ENCODE assay signal across 13 mouse cellular contexts in the genomic region with DNA sequence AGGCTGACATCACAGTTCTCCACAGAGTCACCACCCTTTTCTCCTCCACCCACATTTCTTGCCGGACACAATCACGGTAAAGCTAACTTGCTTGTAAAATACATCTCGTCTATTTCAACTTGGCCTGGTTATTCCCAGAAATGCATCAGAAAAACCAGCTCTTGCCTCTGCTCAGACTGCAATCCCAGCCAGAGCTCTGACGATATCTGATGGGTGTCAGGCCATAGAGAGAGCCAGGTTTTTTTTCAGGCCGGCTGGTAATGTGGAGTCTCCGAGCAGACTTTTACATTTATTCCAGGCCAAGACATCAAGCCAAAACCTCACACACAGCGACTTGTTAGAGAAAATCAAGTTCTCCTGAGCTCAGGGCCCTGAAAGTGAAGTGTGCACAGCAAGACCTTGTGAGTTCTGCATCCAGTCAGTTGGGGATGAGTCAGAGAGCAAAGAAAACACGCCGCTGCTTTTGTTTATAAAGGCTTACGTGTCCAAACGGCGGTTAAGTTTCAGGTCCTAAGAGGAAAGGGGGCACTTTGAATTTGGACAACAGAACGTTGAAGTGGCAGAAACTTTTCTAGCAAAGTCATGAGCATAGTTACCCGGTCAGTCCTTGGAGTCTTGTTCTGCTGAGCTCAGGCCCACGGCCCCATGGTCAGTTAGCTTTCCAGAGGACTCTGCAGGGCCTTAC. TPM values are rescaled to one million over a fixed set of nuclear protein-coding genes. Genes with fewer than 3 reads are reported as not detected.
A peak's percentile ranks its signal among the peaks of the same experiment; 100 is the strongest.
DNase-seq lines count a peak whose midpoint lies in the region; ATAC-seq and TF ChIP-seq lines count a peak whose summit lies in the region.
"Had no signal": no experiment of that assay in that cellular context is flagged by ENCODE, and none has a peak within 500 bp of the region (broad histone marks: within the 10 kb centered on the region; RNA-seq: fewer than 3 reads in every experiment).

No protein-coding gene starts in this region.

- POLR2A ChIA-PET in Patski (lab: Charles Lee) = no interaction called here

- no peaks in the 10 kb centered on the region for H3K4me1 ChIP-seq in kidney, postnatal 0 days (replicated peaks; ENCODE audit: insufficient read depth, low read length)
- H3K4me1 ChIP-seq: embryonic facial prominence, embryonic 13.5 days; limb, embryonic 10.5 days had no signal

- CTCF ChIA-PET in Patski (lab: Charles Lee) = interaction anchor here (1.2 kb wide), 1 partner anchor 12 kb away, joined by 4 read pairs; no protein-coding TSS in a partner anchor

- no peaks in the 10 kb centered on the region for H3K36me3 ChIP-seq in kidney, postnatal 0 days (ENCODE audit: insufficient read depth, low read length)
- H3K36me3 ChIP-seq: limb, embryonic 10.5 days had no signal

- H3K9me3 ChIP-seq in kidney, postnatal 0 days (replicated peaks; ENCODE audit: low read length) = no peaks in the 10 kb centered on the region
- H3K9me3 ChIP-seq: embryonic facial prominence, embryonic 13.5 days; limb, embryonic 10.5 days had no signal

- 52% methylated on average over 15 of the region's 15 CpGs for WGBS in kidney, postnatal 0 days

- DNase-seq in kidney, postnatal 0 days (ENCODE audit: low spot score) = peak; percentile 52
- DNase-seq in kidney, adult 11 months = no peak
- peak; percentile 13 for DNase-seq in Patski (ENCODE audit: low read depth, low spot score)
- DNase-seq in fibroblast of lung, adult 2 months (ENCODE audit: low read depth) = peak; percentile 85
- peak; percentile 18 for DNase-seq in skeletal muscle tissue, adult 2 months (ENCODE audit: low read depth, low spot score)
- DNase-seq: cerebellum, adult 8-10 months; liver, postnatal 0 days; spleen, adult 18-20 months; thymus, postnatal 25 days had no signal

- no peak overlapping the region for H3K4me2 ChIP-seq in kidney, postnatal 0 days (ENCODE audit: low read length)
- H3K4me2 ChIP-seq: embryonic facial prominence, embryonic 13.5 days had no signal

- no peaks in the 10 kb centered on the region for H3K27me3 ChIP-seq in kidney, postnatal 0 days (ENCODE audit: insufficient read depth, low read length)
- H3K27me3 ChIP-seq in Patski = no peaks in the 10 kb centered on the region
- H3K27me3 ChIP-seq: embryonic facial prominence, embryonic 13.5 days had no signal

- no peak for ATAC-seq in kidney, postnatal 0 days (replicated peaks; ENCODE audit: low FRiP score, low read depth)
- ATAC-seq in Patski = no peak
- no peak for ATAC-seq in frontal cortex, adult (ENCODE audit: low TSS enrichment)
- ATAC-seq in granulocyte monocyte progenitor cell, adult 5-6 weeks (replicated peaks; ENCODE audit: poor library complexity, severe bottlenecking) = no peak
- ATAC-seq: liver, postnatal 0 days had no signal

- TF ChIP-seq CTCF in kidney, postnatal 0 days (IDR thresholded peaks at IDR 0.05; ENCODE audit: low read depth) = no peak
- no peak for TF ChIP-seq CTCF in Patski (IDR thresholded peaks at IDR 0.05)

- in situ Hi-C loops in Patski (cut with MboI; ENCODE audit: low pct_unique_long_range_greater_than_20kb) = no loop called here

- H3K4me3 ChIP-seq in kidney, postnatal 0 days (replicated peaks; ENCODE audit: low read depth, low read length) = no peak overlapping the region
- H3K4me3 ChIP-seq: embryonic facial prominence, embryonic 13.5 days; limb, embryonic 10.5 days had no signal

- H3K9ac ChIP-seq in kidney, postnatal 0 days (ENCODE audit: low read depth, low read length) = no peak overlapping the region
- H3K9ac ChIP-seq: embryonic facial prominence, embryonic 13.5 days; liver, postnatal 0 days had no signal

- no peak overlapping the region for H3K27ac ChIP-seq in kidney, postnatal 0 days
- H3K27ac ChIP-seq: embryonic facial prominence, embryonic 13.5 days; limb, embryonic 10.5 days had no signal

RNA-seq across cellular contexts. Expression of gene Clip4, which starts 27.4 kb away (rescaled TPM):
- polyA plus RNA-seq in kidney, postnatal 0 days (2015; fragmentation: Nextera tagmentation; extraction: Ambion mirVana) = 6.2 and 6.9 TPM in 2 replicates
- polyA plus RNA-seq in Patski (2021) = 43.4 TPM
- not detected in 2 replicates for total RNA-seq in granulocyte monocyte progenitor cell, adult 5-6 weeks (2014; fragmentation: Nextera tagmentation)
- total RNA-seq in granulocyte monocyte progenitor cell, adult 5-6 weeks (2017) = not detected in 2 replicates

RNA-seq across cellular contexts. Expression of gene Pcare, which starts 43.0 kb away (rescaled TPM):
- not detected in 2 replicates for polyA plus RNA-seq in kidney, postnatal 0 days (2015; fragmentation: Nextera tagmentation; extraction: Ambion mirVana)
- not detected for polyA plus RNA-seq in Patski (2021)
- total RNA-seq in granulocyte monocyte progenitor cell, adult 5-6 weeks (2014; fragmentation: Nextera tagmentation) = not detected in 2 replicates
- not detected in 2 replicates for total RNA-seq in granulocyte monocyte progenitor cell, adult 5-6 weeks (2017)
- polyA plus RNA-seq: embryonic facial prominence, embryonic 13.5 days; limb, embryonic 10.5 days; liver, postnatal 0 days had no signal
